Mouse (Mus musculus) intestine, postnatal 0 days (tissue): ENCODE data around the gene Egfem1. TPM values are rescaled to one million over a fixed set of nuclear protein-coding genes. Genes with fewer than 3 reads are reported as not detected.
A peak's percentile ranks its signal among the peaks of the same experiment; 100 is the strongest.

Experiments used
- ATAC-seq: fragments of 200-750 bp; cut with Nextera tagmentation; 2 replicates; pipeline ENCODE4 v1.8.0; 2017; ENCODE audit warnings: mild to moderate bottlenecking, moderate TSS enrichment, moderate library complexity
- H3K27ac ChIP-seq: fragments of 300-500 bp; sonication (generic); 2 replicates; pipeline ENCODE4 v1.5.1; 2014; ENCODE audit warnings: mild to moderate bottlenecking, low read depth, low read length, moderate library complexity
- H3K27me3 ChIP-seq: fragments of 300-500 bp; sonication (generic); replicated peaks from 2 replicates; pipeline ENCODE4 v1.6.1; 2014; ENCODE audit warnings: low read length, mixed read lengths; ENCODE audit not compliant: control insufficient read depth, insufficient read depth
- H3K36me3 ChIP-seq: fragments of 300-500 bp; sonication (generic); 2 replicates; pipeline ENCODE4 v1.6.1; 2014; ENCODE audit warnings: mild to moderate bottlenecking, moderate library complexity; ENCODE audit not compliant: control insufficient read depth, insufficient read depth
- H3K4me1 ChIP-seq: fragments of 300-500 bp; sonication (generic); replicated peaks from 2 replicates; pipeline ENCODE4 v1.6.1; 2014; ENCODE audit warnings: antibody characterized with exemption, low read length, mixed read lengths; ENCODE audit not compliant: control insufficient read depth, insufficient read depth
- H3K4me2 ChIP-seq: fragments of 300-500 bp; sonication (generic); replicated peaks from 2 replicates; pipeline ENCODE4 v1.6.1; 2014; ENCODE audit warnings: low read depth, mild to moderate bottlenecking, moderate library complexity
- H3K4me3 ChIP-seq: fragments of 300-500 bp; sonication (generic); 2 replicates; pipeline ENCODE4 v1.5.1; 2014; ENCODE audit warnings: low read depth, low read length
- H3K9ac ChIP-seq: fragments of 300-500 bp; sonication (generic); 2 replicates; pipeline ENCODE4 v1.6.1; 2014; ENCODE audit warnings: mild to moderate bottlenecking, low read depth, low read length
- H3K9me3 ChIP-seq: fragments of 300-500 bp; sonication (generic); 2 replicates; pipeline ENCODE4 v1.6.1; 2016; ENCODE audit warnings: mixed run types; ENCODE audit not compliant: control insufficient read depth
- CTCF ChIP-seq: sonication (generic); IDR thresholded peaks from 2 replicates; pipeline ENCODE4 v1.5.1; 2016; ENCODE audit warnings: low read depth, mild to moderate bottlenecking, control low read depth, antibody characterized with exemption, moderate library complexity
- WGBS: fragments of 180-500 bp; shearing (Covaris S2); extraction: QIAGEN DNeasy Blood & Tissue Kit; methylation state at CpG from one replicate; pipeline ENCODE4 v1.1.7; 2014; 5-methylcytosine and 5-hydroxymethylcytosine counted together
- polyA plus RNA-seq: library from polyadenylated mRNA; unstranded; fragments of >200 nt; fragmentation: Nextera tagmentation; extraction: Ambion mirVana; gene quantifications from 2 replicates; pipeline ENCODE4 v1.2.1, GENCODE M21; 2015

The Egfem1 gene
- polyA plus RNA-seq: 0.26 and 0.63 TPM in 2 replicates

DNA sequence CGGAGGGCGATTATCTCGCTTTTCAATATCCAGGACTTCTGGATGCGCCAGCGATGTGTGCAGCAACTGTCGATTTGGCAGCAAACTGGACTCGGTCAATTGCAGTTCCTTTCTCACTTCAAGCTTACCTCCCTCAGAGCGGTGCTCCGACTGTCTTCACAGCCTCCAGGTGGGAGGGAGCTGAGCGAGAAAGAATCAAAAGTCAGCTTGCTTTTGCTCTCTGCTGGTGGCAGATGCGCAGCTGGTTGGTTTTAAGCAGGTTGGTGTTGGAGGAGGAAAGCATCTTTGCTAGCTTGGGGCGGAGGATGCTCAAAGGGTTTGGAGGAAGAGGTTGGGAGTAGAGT lies at the start of gene Egfem1:
Gene Egfem1 (plus strand): TSS at position 72 of the 344 bp plus-strand sequence.
- Histone ChIP-seq H3K36me3 (no peaks in the 10 kb centered on the region), H3K27ac (no peak within 1 kb of the TSS), H3K27me3 (peaks cover 32% of the 10 kb centered on the region), H3K4me3 (peak within 1 kb of the TSS; percentile 31), H3K4me1 (no peaks in the 10 kb centered on the region), H3K9me3 (no peaks in the 10 kb centered on the region), H3K4me2 (peak within 1 kb of the TSS; percentile 60), H3K9ac (no peak within 1 kb of the TSS)
- 9% methylated on average over 12 of the region's 12 CpGs for WGBS
- ATAC-seq: no peak
- no peak for TF ChIP-seq CTCF

- Histone ChIP-seq H3K36me3 (no peaks in the 10 kb centered on the region), H3K9ac (no peak overlapping the region), H3K4me2 (no peak overlapping the region), H3K4me3 (no peak overlapping the region), H3K27me3 (no peaks in the 10 kb centered on the region), H3K27ac (no peak overlapping the region), H3K4me1 (no peaks in the 10 kb centered on the region), H3K9me3 (no peaks in the 10 kb centered on the region)
- TF ChIP-seq CTCF: no peak
- WGBS: 78% methylated on average over 2 of the region's 2 CpGs
- no peak for ATAC-seq
These were observed 48.7 kb upstream of the Egfem1 start for GRCm38 (mm10) chr3:29033107-29033506.

DNA sequence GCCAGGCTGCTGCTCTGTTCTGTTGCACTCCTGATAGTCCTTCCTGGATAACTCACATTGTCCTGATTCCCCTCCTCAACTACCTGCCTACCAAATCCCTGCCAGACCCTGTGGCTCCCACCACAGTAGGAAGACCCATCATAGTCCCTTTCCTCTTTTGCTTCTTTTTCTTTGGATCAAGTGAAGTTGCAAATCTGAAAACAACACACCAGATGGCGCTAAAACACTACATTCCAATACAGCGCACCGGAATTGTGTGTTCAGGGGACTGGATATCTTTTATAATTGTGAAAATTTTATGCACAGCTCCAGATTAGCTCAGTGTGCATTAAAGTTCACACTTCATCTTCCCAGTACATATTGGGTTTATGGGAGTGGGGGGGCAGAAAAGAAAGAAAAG lies 45.7 kb upstream of the Egfem1 start:
- H3K4me2 ChIP-seq: no peak overlapping the region
- peak; percentile 82 for TF ChIP-seq CTCF
- no peak overlapping the region for H3K27ac ChIP-seq
- no peak for ATAC-seq
- H3K9ac ChIP-seq: no peak overlapping the region
- no peaks in the 10 kb centered on the region for H3K36me3 ChIP-seq
- no peaks in the 10 kb centered on the region for H3K27me3 ChIP-seq
- 1% methylated on average over 3 of the region's 3 CpGs for WGBS
- no peaks in the 10 kb centered on the region for H3K4me1 ChIP-seq
- H3K9me3 ChIP-seq: no peaks in the 10 kb centered on the region
- no peak overlapping the region for H3K4me3 ChIP-seq

- no peaks in the 10 kb centered on the region for H3K36me3 ChIP-seq
- no peaks in the 10 kb centered on the region for H3K9me3 ChIP-seq
- H3K27me3 ChIP-seq: no peaks in the 10 kb centered on the region
- no peak overlapping the region for H3K4me3 ChIP-seq
- no peak overlapping the region for H3K27ac ChIP-seq
- no peak overlapping the region for H3K9ac ChIP-seq
- no peak overlapping the region for H3K4me2 ChIP-seq
- no peak for ATAC-seq
- H3K4me1 ChIP-seq: no peaks in the 10 kb centered on the region
- TF ChIP-seq CTCF: no peak
These were observed 45.2 kb upstream of the Egfem1 start for GRCm38 (mm10) chr3:29036620-29037019.

DNA sequence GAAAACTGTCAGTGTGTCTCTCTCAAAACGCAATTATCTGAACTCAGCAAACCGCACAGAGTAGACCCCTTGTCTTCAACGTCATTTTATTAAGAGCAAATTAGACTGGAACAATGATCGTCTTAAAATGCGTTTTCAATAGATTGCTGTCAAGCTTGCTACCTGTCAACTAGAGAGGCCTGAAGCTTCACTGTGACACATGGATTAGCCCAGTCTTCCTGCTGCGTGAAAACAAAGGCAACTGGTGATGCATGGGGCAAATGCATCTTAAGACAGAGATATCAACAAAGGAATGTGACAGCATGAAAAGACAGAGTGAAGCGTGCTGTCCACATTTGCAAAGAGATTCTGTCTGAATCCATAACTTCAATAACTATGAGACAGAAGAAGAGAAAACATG lies 41.8 kb upstream of the Egfem1 start:
- H3K4me3 ChIP-seq: no peak overlapping the region
- TF ChIP-seq CTCF: no peak
- no peaks in the 10 kb centered on the region for H3K36me3 ChIP-seq
- no peak overlapping the region for H3K9ac ChIP-seq
- H3K4me1 ChIP-seq: no peaks in the 10 kb centered on the region
- no peak overlapping the region for H3K4me2 ChIP-seq
- WGBS: 90% methylated on average over 7 of the region's 7 CpGs
- H3K27me3 ChIP-seq: no peaks in the 10 kb centered on the region
- ATAC-seq: no peak
- H3K9me3 ChIP-seq: no peaks in the 10 kb centered on the region
- H3K27ac ChIP-seq: no peak overlapping the region

DNA sequence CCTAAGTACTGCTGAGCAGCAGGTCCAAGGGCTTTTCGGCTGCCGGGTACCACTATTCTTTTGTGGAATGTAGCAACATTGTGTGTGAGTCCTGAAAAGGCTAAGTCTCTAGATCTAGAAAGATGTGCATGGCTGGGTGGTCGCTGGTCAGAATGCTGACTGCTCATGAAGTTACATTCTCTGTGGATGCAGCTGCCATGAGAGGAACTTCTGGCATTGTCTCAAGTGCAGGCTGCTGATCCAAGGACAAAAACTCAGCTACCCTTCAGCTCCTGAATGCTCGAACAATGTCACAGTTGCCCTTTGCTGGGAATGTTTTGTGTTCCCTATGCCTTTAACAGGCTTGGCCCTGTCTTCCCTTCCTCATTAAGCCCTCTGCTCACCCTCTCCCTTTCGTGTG lies 35.5 kb upstream of the Egfem1 start:
- Histone ChIP-seq H3K36me3 (no peaks in the 10 kb centered on the region), H3K4me1 (no peaks in the 10 kb centered on the region), H3K9ac (no peak overlapping the region), H3K27me3 (no peaks in the 10 kb centered on the region), H3K4me3 (no peak overlapping the region), H3K9me3 (no peaks in the 10 kb centered on the region), H3K4me2 (no peak overlapping the region), H3K27ac (no peak overlapping the region)
- no peak for ATAC-seq
- TF ChIP-seq CTCF: no peak
- WGBS: 76% methylated on average over 5 of the region's 5 CpGs

- WGBS: 73% methylated on average over 14 of the region's 14 CpGs
- TF ChIP-seq CTCF: no peak
- H3K36me3 ChIP-seq: no peaks in the 10 kb centered on the region
- no peak overlapping the region for H3K4me3 ChIP-seq
- no peaks in the 10 kb centered on the region for H3K9me3 ChIP-seq
- H3K27ac ChIP-seq: no peak overlapping the region
- no peaks in the 10 kb centered on the region for H3K27me3 ChIP-seq
- H3K4me2 ChIP-seq: no peak overlapping the region
- ATAC-seq: no peak
- H3K4me1 ChIP-seq: no peaks in the 10 kb centered on the region
- H3K9ac ChIP-seq: no peak overlapping the region
These were observed 34.4 kb upstream of the Egfem1 start for GRCm38 (mm10) chr3:29047273-29047932.
